Mouse (Mus musculus) thymus, postnatal 4 days (tissue): ENCODE measurements around the gene Mfng.
A peak's percentile ranks its signal among the peaks of the same experiment; 100 is the strongest.

ENCODE experiments used
- DNase-seq: peaks from one replicate; pipeline ENCODE4 v3.0.0; 2021

The Mfng gene

DNA sequence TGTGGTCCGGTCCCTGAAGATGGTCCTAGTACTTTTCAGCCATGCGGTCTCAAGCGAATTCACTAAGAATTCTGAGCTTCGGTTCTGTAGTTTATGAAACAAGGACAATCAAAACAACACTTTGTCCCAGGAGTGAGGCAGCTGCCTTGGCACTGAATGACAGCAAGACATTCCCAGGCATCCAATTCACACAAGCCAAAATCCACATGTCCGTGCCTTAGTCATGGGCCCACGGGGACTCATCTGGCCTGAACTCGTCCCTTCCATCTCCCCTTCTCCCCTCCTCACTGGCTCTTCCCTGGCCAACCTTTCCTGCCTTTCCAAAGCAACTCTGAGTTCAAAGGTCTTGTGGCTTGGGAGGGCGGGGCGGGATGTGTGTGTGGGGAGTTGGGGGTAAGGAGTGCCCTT lies 13.1 kb upstream of the Mfng start:
- DNase-seq, result no peak

DNA sequence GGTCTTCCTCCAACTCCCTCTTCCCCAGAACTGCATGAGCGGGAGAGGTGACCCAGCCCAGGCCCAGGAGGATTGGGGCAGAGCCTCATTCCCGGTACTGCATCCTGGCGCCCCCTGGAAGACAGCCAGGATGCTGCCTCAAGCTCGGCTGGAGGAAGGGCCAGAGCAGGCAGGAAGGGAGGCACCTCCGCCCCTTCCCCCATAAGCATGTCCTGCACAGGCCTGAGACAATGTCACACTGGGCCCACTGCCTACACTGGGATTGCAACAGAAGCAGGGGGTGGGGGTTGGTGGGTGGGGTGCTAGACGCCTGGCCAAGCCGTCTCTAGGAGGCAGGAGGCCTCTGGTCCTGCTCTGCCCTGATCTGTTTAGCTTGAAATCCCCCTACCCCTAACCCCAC lies 12.7 kb upstream of the Mfng start:
- DNase-seq, result no peak

DNA sequence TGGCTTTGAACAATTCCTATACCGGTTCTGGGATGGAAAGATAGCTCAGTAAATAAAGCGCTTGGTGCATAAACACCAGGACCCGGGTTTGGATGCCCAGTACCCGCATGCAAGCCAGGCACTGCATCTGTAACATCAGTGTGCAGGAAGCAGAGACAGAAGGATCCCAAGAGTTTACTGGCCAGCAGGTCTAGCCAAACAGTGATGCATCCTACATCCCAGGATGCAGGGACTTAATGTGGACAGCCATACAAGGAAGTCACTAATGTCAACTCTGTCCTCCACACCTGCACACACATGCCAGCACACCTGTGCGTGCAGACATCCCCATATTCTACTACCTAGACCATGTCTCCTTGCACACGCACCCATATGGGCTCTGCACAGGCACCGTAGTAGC lies 12.0 kb upstream of the Mfng start:
- no peak for DNase-seq

DNA sequence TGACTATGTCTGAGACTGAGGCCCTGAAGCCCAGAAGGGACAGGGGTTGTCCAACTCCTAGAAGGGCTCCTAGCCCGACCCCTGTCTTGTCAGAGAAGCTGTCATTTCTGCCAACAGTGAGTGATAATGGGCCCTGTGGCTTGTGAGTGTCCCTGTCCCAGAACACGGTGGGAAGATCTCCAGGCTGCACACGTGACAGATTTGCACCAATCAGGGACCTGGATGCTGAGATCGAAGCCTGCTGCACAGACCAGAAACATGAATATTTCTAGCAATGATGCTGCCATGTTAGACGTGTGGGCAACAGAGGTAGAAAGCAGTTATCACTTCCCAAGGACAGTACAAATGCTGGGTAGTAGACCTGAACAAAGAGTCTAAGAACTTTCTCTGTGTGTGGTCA lies 11.2 kb upstream of the Mfng start:
- DNase-seq, result no peak

DNA sequence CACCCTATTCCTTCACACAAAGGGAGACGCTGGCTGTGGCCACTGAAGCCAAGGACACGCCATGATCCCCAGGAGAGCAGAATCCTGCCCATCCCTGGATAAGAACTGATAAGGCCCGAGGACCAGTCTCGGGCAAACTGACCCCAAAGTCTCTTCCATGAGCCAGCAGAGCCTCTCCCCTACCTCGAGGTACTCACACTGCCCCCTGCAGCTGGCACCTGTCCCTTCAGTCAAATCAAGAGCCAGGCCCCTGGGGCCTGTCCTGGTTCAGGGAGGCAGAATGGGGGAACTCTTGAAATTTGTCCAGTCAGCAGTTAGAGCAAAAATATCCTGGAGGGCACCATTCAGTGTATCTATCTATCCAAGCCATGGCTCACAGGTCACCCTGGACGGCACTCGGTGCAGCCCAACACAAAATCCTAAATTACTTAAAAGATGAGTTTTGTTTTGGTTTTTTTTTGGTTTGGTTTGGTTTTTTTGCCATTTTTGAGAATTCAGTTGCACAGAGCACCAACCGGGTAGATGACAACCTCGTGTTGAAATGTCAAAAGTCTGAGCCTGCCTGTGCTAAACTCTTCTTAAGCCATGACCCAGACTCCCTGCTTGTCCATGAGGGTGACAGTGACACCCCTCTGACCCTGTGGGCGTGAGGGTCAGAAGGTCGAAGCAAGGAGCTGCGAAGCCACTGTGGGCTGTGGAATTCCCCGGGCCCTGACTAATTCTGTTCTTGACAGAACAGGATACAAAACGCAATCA lies 9.3 kb upstream of the Mfng start:
- DNase-seq, result peak; percentile 52

DNA sequence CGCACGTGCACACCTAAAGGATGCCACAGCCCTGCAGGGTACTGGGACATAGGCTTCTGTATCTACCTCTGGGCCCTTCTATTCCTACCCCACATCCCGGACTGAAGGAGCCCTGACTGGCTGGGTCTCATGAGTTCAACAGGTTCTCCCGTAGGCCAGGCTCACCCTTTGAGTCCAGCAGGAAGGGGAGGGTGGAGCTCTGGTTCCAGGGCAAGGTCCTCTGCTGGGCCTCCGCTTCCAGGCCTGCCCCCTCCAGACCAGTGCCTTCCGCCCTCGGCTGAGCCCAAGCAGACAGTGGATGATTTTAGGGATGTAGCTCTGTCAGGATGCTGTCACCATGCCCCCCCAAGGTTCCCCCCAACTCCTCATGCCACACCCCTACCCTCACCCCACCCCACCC lies 7.6 kb upstream of the Mfng start:
- DNase-seq, result no peak

DNA sequence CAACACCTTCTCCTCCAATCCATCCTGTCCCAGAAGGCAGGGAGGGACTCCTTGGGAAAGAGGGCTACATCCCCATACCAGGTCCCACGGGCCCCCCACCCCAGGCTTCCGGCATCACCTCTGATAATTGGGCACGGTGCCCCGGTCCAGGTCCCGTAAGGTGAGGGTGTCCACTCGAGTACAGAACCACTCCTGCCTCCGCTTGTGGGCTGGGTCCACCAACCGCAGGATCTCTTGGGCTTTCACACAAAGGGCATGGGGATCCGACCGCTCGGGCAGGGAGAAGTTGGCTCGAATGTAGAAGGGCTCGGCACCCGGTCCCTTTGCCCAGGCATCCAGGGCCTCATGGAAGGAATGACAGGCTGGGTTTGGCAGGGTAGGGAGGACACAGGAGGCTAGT lies 7.1 kb upstream of the Mfng start:
- DNase-seq, result no peak

DNA sequence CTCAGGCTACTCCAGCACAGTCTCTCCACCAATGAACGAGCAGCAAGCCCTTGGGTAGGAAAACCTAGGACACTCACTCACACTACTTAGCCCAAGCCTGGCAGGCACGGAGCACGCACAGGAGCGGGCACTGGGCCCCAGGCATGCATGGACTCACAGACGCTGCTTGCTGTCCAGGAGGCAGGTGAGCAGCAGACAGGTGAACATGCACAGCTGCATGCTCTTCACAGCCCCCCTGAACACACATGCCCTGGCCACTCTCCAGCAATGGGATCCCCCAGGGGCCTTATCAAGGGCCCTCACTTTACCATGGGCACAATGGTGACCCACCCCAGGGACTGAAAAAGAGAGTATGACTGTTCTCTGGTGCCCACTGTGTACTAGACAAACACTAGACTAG lies 6.4 kb upstream of the Mfng start:
- DNase-seq, result no peak

DNA sequence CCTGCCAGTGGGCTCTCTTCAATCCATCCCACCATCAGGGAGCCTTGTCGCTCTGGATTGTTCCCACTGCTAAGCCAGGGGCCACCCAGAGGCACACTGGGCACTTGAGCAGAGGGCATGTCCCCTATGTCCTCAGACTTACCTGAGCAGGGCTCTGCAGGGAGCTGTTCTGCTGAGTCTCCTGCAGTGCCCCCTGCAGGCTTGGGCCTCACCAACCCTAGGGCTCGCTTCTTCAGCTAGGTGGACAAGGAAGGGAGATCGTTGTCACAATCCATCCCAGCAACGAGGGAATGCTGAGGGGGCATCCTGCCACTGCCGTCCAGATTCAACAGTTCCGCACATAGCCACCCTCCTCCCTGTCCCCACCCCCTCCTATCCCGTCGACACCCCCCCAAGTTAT lies 6.0 kb upstream of the Mfng start:
- DNase-seq, result peak; percentile 65

DNA sequence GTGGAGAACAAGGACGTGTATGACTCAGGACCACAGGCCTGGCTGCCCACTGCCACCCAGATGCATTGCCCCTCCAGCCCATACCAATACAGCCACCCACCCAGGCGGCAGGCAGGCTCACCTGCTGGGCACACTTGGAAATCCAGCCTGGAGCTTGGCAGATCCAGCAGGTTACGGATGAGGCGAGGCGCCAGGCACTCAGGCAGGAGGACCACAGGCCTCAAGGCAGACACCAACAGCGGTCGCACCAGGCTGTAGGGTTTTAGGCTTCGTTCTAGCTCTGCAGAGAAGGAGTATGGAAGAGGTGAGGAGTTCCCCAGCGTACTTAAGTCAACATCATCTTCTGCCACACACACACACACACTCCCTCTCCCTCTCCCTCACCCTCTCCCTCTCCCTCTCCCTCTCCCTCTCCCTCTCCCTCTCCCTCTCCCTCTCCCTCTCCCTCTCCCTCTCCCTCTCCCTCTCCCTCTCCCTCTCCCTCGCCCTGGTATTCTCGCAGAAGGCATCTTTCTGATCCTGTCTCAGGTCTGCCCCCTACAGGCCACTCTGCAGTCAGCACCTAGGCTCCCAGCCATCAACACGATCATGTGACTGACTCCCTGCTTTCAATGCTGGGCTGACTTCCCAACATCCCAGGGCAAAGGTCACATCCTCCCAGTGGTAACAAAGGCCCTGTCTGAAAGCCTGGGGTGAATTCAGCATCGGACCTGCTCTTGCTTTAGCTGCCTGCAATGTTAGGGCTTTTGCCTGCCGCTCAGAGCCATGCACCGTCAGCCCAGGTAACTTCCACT lies 5.0 kb upstream of the Mfng start:
- DNase-seq, result peak; percentile 89

DNA sequence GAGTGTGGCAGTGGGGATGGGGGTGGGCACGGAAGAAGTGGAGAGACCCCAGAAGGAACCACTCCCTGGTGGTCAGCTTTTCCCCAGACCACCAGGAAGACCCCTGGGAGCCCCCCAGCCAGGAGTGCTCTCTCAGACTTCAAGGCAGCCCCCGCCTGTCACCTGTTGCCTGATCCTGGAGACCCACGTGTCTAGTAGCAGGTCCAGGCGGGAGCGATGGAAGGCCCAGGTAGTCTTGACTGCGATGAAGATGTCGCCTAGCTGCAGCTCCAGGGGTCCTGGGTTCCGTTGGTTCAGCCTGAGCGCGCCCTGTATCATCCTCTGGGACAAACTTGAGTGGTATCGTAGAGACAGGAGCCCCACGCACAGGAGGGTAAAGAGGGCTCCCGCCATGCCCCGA lies 419 bp downstream of the Mfng start:
- DNase-seq, result no peak

DNA sequence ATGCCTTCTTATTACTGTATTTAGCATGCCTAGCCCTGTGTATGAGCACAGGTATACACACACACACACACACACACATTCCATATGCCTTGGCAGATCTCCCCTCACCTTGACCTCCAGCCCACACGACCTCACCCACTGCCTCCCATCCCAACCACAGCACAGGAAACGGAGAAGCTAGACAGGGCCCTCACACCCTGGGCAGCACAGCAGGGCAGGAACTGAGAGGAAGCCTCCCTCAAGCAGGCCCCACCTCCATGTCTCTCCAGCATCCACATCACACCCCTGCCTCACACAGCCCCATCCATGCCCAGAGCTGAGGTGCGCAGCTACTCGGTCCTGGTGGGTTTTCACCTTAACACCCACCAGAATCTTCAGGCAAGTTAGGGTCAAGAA lies 909 bp downstream of the Mfng start:
- peak; percentile 72 for DNase-seq

DNA sequence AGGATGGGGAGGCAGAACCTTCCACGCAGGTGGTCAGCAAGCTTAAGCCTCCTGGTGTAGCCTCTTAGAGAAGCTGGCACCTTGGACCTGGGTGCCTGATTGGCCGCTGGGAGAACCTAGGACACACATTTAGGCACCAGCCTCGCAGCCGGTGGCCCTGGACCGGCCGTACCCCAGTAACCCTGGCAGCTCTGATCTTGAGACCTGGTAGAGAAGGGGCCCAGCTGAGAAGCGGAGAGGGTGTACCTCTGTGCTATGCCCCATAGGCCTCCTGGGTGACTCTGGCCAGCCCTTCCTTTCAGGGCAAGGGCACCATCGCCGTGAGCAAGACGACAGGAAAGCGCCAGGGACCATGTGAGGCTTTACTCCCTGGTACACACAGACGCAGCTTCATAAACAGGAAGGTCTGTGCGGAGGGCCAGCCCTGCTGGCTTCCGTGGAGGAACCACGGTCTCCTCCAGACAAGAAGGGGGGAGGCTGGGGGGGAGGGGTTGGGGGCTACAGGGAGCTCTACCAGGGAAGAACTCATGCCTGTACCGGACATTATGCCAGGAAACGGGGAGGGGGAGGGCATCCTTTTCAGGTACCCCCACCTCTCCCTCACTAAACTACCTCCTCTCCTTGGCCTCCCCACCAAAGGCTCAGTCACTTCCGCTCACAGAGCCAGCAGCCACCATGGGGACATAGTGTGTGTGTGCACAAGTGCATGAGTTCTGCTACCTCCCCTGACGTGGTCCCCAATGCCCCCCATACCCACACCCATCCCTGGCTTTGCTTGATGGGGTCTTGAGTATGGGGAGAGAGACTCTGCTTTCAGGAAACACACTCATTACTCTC lies 1.5 kb downstream of the Mfng start:
- DNase-seq, result peak; percentile 71

DNA sequence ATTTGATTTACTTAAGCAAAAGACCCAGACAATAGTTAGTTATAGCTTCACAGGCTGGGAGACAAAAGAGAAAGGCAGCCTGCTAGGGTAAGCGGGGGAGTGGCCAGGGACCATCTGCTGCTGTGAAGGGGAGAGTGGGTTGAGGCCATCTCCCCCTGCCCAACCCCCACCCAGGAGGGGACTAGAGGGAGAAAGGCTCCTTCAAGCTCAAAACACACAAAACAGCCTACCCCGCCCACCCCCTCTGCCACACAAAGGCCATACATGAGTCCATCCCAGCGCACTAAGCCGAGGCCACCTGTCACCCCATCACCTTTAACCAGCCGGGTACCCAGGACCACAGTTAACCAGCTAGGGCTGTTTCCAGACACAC lies 2.3 kb downstream of the Mfng start:
- peak; percentile 68 for DNase-seq

DNA sequence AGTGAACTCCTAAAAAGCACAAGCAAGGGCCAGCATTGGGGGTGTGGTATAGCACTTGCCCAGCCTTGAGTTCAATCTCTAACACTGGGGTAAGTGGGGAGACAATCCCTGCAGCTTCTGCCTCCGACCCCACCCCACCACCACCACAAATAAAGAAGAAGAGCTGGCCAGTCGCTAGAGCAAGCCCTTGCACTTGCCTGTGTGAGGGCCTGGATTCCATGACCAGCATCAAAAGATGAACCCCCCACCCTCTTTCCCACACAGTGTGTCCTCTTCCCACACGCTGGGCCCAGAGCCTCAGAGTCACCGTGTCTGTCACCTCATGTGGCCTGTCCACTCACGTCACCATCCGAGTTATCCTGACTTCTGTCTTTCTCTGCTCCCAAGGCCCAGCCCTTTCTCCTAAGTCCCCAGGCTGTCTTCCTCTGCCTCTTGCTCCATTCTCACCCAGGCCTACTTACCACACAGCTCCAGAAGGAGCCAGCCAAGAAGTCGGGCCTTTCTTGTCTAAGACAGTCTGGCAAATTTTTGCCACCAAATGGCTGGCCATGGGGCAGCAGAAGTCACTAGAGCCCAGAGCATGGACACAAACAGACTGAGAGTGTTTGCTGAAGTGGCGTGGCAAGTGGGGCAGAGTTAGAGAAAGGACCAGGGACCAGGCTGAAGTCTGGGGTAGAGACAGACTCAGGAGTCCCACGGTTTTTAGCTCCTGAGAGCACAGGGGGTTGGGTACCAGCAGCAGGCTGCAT lies 2.9 kb downstream of the Mfng start:
- no peak for DNase-seq

DNA sequence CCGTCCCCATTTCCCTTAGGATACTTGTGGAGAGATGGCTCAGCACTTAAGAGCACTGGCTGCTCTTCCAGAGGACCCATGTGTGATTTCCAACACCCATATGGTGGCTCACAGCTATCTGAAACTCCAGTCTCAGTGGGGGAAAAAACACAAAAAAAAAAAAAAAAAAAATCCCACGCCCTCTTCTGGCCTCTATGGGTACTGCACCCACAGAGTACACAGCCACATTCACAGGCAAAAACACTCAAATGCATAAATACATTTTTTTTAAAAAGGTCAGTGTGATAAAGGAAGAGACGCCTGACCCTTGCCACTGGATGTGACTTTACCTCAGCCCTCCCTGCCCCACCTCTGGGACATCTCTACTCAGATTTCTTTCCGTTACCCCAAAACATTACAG lies 4.2 kb downstream of the Mfng start:
- DNase-seq, result no peak

DNA sequence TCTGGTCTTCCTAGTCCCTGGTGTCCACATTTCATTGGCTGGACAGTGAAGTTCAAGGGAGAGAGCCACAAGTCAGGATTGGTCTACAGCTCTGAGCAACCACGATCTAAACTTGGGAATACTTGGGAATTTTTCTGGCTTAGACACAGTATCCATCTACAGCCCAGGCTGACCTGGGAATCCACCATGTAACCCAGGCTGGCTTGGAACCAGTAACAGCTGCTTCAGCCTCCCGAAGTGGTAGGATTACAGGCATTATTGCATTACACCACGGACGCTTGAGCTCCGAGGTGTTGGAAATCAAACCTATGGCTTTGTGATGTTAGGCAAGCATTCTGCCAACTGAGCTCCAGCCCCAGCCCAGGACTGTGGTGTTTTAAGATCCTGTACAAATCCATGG lies 9.6 kb downstream of the Mfng start:
- DNase-seq, result no peak

DNA sequence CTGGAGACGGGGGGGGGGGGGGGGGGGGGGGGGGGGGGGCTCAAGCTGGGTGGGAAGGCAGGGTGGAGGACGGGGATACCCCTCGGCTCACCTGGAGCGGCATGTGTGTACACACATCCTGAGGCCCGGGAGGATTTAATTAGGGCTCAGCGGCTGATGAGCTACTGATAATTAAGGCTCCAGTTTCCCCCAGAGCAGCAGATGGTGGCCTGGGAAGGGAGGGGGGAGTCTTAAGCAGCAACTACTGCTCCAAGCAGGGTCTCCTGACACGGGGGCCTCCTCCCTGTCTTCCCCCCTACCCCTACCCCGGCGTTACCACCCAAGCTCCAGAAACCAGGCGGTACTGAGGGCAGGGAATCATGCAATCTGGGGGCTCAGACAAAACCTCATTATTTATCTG lies 10.1 kb downstream of the Mfng start:
- no peak for DNase-seq

DNA sequence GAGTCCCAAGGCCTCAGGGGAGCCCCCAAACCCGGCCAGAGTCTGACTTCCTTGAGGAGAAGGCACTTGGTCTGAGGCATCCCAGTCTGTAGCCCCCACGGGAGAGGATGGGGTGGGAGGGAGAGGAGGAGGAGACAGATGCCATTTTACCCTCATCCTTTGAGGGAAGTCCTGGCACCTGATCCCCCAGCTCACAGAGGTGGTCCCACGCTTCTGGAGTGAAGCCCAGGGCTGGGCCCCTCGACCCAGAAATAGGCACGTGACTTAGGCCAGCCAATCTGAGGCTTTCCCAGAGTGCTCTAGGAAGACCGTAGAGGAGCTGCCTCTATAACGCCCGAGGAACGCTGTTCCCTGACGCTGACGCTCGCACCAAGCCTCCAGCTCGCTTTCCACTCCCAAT lies 12.2 kb downstream of the Mfng start:
- no peak for DNase-seq

DNA sequence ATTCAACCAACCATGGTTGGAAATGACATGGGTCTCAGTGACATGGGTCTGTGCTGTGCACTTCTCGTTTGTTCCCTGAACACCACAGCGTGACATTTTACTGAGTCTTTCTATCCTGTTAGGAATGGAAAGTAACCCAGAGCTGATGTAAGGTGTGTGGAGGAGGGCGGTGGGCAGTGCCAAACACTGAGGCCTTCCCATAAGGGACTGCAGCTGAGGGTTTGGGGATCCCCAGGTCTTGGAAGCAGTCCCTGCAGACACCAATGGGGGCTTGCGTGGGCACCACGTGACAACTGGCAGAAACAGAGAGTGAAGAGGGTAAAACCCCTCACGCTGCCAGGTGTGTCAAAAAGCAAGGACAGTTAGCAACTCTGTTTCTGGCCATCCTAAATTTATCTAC lies 15.1 kb downstream of the Mfng start:
- no peak for DNase-seq

DNA sequence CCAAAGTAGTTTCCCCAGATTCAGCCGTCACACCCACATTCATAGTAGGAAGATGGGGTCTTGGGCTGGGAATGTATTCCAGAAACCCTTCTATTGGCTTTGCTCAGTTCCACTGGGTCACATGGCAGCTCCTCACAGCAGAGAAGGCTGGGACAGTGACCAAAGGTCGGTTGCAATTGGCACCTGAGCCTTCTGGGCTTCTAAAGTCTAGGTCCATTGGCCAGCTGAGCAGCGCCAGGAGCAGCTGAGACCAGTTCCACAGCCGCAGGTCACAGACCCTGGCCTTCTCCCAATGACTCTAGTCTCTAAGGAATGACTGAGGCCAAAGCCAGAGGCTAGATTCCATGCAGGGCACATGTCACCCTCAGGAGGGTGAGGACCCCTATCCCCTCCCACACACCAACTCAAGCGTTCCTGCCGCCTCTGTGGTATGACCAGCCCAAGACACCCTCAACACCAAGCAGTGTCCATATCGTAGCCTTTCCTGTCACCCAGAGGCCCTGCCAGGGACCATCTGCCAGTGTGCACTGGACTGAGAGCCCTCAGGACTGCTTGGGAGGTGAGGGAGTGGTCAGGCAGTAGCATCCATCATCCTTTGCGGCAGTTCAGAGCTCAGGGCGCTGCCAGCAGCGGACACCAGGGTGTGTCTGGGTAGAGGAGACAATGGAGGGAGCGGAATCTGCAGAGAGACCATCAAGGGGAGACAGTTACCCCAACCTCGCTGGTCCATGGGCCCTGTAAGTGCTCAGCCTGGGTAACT lies 17.1 kb downstream of the Mfng start:
- no peak for DNase-seq

DNA sequence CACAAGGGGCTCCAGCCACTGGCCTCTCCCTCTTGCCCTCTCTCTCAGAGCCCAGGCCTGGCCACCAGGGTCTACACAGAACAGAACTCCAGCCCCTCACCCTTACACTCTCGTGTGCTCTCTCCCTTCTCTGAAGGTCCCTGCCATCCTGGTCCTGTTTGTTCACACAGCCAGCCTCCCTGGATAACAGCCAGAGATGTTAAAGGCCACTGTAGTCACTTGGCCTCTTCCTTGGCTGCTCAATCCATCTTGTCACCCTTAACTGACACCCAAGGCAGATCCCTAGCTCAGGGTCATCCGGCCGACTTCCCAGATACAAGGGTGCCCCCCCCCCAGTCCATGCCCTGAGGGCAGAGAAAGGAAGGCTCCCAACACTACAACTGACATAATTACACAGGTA lies 18.0 kb downstream of the Mfng start:
- no peak for DNase-seq
